Mouse (Mus musculus) midbrain, embryonic 16.5 days (tissue): Measurements from ENCODE around the gene Sec11a. TPM values are rescaled to one million over a fixed set of nuclear protein-coding genes. Genes with fewer than 3 reads are reported as not detected.

Experiments
- ATAC-seq: fragments of 200-750 bp; cut with Nextera tagmentation; 2 replicates; pipeline ENCODE4 v1.8.0; 2017; ENCODE audit warnings: moderate TSS enrichment
- H3K27ac ChIP-seq: fragments of 300-500 bp; sonication (generic); 2 replicates; pipeline ENCODE4 v1.5.1; 2014; ENCODE audit warnings: mild to moderate bottlenecking, low read length, mixed read lengths
- H3K27me3 ChIP-seq: fragments of 300-500 bp; sonication (generic); 2 replicates; pipeline ENCODE4 v1.6.1; 2014; ENCODE audit warnings: low read depth, low read length, mixed read lengths; ENCODE audit not compliant: control insufficient read depth, insufficient read depth
- H3K36me3 ChIP-seq: fragments of 300-500 bp; sonication (generic); 2 replicates; pipeline ENCODE4 v1.6.1; 2014; ENCODE audit warnings: mild to moderate bottlenecking, low read length, moderate library complexity, mixed read lengths; ENCODE audit not compliant: control insufficient read depth, insufficient read depth
- H3K4me1 ChIP-seq: fragments of 300-500 bp; sonication (generic); 2 replicates; pipeline ENCODE4 v1.6.1; 2014; ENCODE audit warnings: mild to moderate bottlenecking, low read length, mixed read lengths; ENCODE audit not compliant: control insufficient read depth, insufficient read depth
- H3K4me2 ChIP-seq: fragments of 300-500 bp; sonication (generic); 2 replicates; pipeline ENCODE4 v1.6.1; 2014; ENCODE audit warnings: mild to moderate bottlenecking, low read length, mixed read lengths
- H3K4me3 ChIP-seq: fragments of 300-500 bp; sonication (generic); 2 replicates; pipeline ENCODE4 v1.5.1; 2014; ENCODE audit warnings: low read depth, mild to moderate bottlenecking, low read length, moderate library complexity, mixed read lengths
- H3K9ac ChIP-seq: fragments of 300-500 bp; sonication (generic); 2 replicates; pipeline ENCODE4 v1.6.1; 2014; ENCODE audit warnings: low read depth, low read length, mixed read lengths
- H3K9me3 ChIP-seq: fragments of 300-500 bp; sonication (generic); replicated peaks from 2 replicates; pipeline ENCODE4 v1.6.1; 2014; ENCODE audit warnings: mild to moderate bottlenecking, low read length, mixed read lengths; ENCODE audit not compliant: control insufficient read depth, poor library complexity, severe bottlenecking
- WGBS: fragments of 180-500 bp; shearing (Covaris S2); extraction: QIAGEN DNeasy Blood & Tissue Kit; methylation state at CpG from one replicate; pipeline ENCODE4 v1.1.7; 2014; 5-methylcytosine and 5-hydroxymethylcytosine counted together
- polyA plus RNA-seq: library from polyadenylated mRNA; unstranded; fragments of >200 nt; fragmentation: Nextera tagmentation; extraction: Ambion mirVana; gene quantifications from 2 replicates; pipeline ENCODE4 v1.2.1, GENCODE M21; 2015

Sec11a gene
- polyA plus RNA-seq, 1 experiment from 2014 or later, result 156 TPM

DNA sequence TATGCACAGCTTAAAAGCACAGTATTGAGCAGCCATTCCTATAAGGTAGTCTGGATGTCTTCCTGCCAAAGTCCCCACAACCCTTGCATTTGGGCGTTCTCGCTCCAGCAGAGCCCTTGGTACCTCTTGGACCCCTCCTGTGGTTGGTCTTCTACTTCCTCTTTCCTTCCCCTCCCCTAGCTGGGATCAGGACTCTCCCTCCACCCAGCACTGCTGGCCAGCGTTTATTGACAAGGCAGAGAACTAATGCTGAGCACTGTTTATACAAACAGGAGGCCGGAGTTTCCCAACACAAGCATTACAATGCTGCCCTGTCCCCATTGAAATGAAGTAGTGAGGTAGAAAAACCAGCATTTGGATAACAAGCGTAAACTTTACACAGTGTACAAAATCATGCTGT lies 74.5 kb downstream of the Sec11a start:
- Histone ChIP-seq H3K4me2 (no peak overlapping the region), H3K27me3 (no peaks in the 10 kb centered on the region), H3K4me1 (no peaks in the 10 kb centered on the region), H3K4me3 (no peak overlapping the region), H3K9ac (no peak overlapping the region), H3K9me3 (no peaks in the 10 kb centered on the region), H3K36me3 (peaks cover 26% of the 10 kb centered on the region), H3K27ac (no peak overlapping the region)
- ATAC-seq, result no peak
- 92% methylated on average over 5 of the region's 5 CpGs for WGBS

DNA sequence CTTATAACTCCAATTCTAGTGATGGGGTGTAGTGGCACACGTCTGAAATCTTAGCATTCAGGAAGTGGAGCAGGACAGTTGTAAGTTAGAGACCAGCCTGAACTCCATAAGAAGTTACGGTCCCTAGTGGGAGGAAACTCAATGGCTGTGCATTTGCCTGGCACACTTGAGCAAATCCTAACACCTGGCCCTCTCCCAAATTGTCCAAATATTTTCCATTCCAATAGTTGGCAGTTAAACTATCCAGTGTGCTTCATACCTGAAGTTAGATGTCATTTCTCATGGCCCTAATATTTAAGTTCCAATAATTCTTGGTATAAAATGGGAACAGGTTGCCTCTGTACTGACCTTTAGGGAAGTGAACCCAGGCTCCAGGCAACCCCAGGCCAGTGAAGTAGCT lies 78.9 kb downstream of the Sec11a start:
- peaks cover 12% of the 10 kb centered on the region for H3K4me1 ChIP-seq
- H3K27ac ChIP-seq, result no peak overlapping the region
- no peaks in the 10 kb centered on the region for H3K9me3 ChIP-seq

DNA sequence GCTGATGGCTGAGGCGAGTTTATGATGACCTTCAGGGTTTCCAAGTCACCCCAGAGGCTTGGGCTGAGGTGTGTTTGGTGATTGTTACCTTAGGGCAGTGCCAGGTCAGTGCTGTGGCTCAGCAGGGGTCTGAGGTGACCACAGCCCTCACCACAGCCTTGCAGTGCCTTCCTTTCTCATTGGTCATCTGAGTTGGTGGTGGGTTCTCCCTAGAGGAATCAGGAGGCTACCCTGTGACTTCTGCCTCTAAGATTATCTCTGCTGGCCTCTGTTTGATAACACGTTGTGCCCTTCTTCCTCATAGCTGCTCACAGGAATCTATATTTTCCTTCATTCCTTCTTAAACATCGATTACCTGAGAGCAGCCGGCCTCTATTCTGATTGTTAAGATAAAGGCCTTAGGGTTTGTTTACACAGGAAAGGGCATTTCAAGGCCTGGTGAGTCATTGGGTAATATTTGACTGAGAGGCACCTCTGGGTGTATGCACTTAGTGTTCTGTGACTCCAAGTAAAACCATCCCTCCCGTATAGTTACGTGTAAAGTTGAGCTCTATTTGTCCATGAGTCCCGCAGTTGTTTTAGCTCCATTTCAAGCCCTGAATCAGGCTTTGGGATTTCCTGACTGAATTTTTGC lies 80.9 kb downstream of the Sec11a start:
- Histone ChIP-seq H3K4me1 (peaks cover 31% of the 10 kb centered on the region), H3K27ac (no peak overlapping the region), H3K27me3 (no peaks in the 10 kb centered on the region), H3K9me3 (no peaks in the 10 kb centered on the region), H3K9ac (no peak overlapping the region), H3K4me2 (no peak overlapping the region), H3K36me3 (peaks cover 31% of the 10 kb centered on the region), H3K4me3 (no peak overlapping the region)
- no peak for ATAC-seq
- 87% methylated on average over 7 of the region's 7 CpGs for WGBS

More for the DNA sequence above, 78.9 kb downstream of the Sec11a start:
- WGBS, result 90% methylated on average over 2 of the region's 2 CpGs
- H3K27me3 ChIP-seq, result no peaks in the 10 kb centered on the region
- no peak overlapping the region for H3K4me3 ChIP-seq
- H3K9ac ChIP-seq, result no peak overlapping the region
- H3K36me3 ChIP-seq, result peaks cover 38% of the 10 kb centered on the region
- no peak overlapping the region for H3K4me2 ChIP-seq
- no peak for ATAC-seq

DNA sequence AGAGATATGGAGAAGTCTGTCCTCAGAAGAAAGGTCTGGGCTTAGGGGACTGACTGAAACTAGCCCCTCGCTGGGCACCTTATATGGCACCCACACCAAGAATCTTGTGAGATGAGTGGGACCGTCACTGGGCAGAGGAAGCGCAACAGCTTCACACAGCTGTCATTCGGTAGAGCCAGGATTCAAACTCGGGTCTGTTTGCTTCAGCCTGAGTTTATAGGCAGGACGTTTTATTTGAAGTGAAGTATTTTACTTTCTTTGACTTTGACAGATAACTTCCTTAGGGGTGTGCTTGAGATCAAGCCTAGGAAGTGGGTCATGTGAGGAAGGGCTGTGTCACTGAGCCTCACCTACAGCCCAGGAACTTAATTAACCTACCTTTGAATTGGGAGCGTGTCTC lies 82.1 kb downstream of the Sec11a start:
- Histone ChIP-seq H3K27me3 (no peaks in the 10 kb centered on the region), H3K4me2 (no peak overlapping the region), H3K4me3 (no peak overlapping the region), H3K9me3 (no peaks in the 10 kb centered on the region), H3K36me3 (peaks cover 26% of the 10 kb centered on the region), H3K4me1 (peaks cover 33% of the 10 kb centered on the region), H3K9ac (no peak overlapping the region), H3K27ac (no peak overlapping the region)
- WGBS, result 92% methylated on average over 7 of the region's 7 CpGs
- no peak for ATAC-seq

DNA sequence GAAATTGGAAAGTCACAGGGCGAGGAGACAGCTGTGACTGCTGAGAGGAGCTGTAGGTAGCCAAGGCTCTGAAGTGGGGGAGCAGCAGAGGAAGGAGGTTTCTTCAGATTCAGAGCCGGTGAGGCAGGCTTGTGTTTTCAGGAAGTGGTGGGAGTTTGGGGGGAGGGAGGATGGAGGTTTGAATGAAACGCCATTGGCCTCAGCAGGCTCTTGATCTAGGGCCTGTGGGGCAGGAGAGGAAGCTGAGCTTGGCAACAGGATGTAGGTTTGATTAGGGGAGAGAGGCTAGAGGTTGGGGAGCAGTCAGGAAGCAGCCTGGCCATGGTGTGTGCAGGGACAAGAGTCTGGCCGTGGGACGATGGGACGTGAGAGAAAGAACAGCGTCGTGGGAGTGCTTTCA lies 82.7 kb downstream of the Sec11a start:
- H3K4me3 ChIP-seq, result no peak overlapping the region
- no peak overlapping the region for H3K4me2 ChIP-seq
- H3K4me1 ChIP-seq, result peaks cover 36% of the 10 kb centered on the region
- WGBS, result 87% methylated on average over 8 of the region's 8 CpGs
- no peaks in the 10 kb centered on the region for H3K27me3 ChIP-seq
- no peak overlapping the region for H3K27ac ChIP-seq
- no peaks in the 10 kb centered on the region for H3K9me3 ChIP-seq
- H3K9ac ChIP-seq, result no peak overlapping the region
- no peak for ATAC-seq
- H3K36me3 ChIP-seq, result peaks cover 23% of the 10 kb centered on the region

DNA sequence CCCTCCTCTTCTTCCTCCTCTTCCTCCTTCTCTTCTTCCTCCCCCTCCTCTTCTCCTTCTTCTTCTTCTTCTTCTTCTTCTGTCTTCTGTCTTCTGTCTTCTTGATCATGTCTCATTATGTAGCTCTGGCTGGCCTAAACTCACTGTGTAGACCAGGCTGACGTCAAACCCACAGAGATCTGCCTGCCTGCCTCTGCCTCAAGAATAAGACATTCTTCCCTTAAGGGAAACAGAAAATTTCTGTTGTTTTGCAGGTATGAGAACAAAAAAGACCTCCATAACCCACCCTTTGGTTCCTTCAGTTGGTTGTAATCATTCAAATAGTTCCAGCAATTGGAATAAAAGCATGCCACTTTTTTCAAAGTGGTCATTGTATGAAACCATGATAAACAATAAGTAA lies 83.4 kb downstream of the Sec11a start:
- Histone ChIP-seq H3K9ac (no peak overlapping the region), H3K4me2 (peak overlapping the region; percentile 68; the same call in 1 of the 2 replicates), H3K27me3 (no peaks in the 10 kb centered on the region), H3K36me3 (peaks cover 19% of the 10 kb centered on the region), H3K9me3 (no peaks in the 10 kb centered on the region), H3K27ac (no peak overlapping the region), H3K4me1 (peaks cover 36% of the 10 kb centered on the region), H3K4me3 (no peak overlapping the region)
- WGBS, result 65% methylated on average over 1 of the region's 1 CpGs
- ATAC-seq, result no peak

DNA sequence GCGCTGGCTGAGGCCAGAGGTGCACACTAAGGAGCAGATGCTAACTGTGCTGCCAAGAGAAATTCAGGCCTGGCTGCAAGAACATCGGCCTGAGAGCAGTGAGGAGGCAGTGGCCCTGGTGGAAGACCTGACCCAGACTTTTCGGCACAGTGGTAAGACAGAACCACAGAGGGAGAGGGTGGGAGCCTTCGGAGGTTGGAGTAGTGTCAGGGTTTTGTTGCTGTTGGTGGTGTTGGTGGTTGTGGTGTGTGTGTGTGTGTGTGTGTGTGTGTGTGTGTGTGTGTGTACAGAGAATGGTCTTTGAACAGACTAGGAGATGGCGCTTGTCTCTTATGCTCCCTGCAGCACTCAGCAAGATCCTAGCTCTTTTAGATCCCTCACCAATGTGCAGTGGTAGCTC lies 84.1 kb downstream of the Sec11a start:
- H3K27me3 ChIP-seq, result no peaks in the 10 kb centered on the region
- H3K4me1 ChIP-seq, result peaks cover 36% of the 10 kb centered on the region
- H3K9ac ChIP-seq, result peak overlapping the region; percentile 27
- H3K4me2 ChIP-seq, result peak overlapping the region; percentile 68; the same call in 1 of the 2 replicates
- H3K4me3 ChIP-seq, result 0 out of 2 replicates have a peak overlapping the region, but pooled peaks have one; percentile 2
- H3K36me3 ChIP-seq, result peaks cover 19% of the 10 kb centered on the region
- 78% methylated on average over 5 of the region's 5 CpGs for WGBS
- no peak overlapping the region for H3K27ac ChIP-seq
- H3K9me3 ChIP-seq, result no peaks in the 10 kb centered on the region
- no peak for ATAC-seq

DNA sequence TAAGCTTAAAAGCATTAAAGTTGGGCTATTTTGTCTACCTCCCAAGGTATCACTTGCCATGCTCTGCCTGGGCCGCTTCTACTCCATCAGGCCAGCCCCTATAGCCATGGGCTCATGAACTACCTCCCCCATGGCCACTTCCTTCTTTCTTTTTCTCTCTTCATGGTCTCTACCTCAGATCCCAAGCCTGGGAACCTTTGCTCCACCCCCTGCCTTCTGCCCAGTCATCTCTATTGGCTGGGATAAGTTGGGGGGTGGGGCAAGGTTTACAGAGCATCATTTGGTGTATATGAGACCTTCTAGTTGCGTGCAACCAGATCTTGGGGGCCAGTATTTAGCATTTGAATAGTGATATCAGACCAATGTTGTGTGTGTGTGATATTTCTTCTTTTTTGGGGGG lies 85.1 kb downstream of the Sec11a start:
- peaks cover 36% of the 10 kb centered on the region for H3K4me1 ChIP-seq

DNA sequence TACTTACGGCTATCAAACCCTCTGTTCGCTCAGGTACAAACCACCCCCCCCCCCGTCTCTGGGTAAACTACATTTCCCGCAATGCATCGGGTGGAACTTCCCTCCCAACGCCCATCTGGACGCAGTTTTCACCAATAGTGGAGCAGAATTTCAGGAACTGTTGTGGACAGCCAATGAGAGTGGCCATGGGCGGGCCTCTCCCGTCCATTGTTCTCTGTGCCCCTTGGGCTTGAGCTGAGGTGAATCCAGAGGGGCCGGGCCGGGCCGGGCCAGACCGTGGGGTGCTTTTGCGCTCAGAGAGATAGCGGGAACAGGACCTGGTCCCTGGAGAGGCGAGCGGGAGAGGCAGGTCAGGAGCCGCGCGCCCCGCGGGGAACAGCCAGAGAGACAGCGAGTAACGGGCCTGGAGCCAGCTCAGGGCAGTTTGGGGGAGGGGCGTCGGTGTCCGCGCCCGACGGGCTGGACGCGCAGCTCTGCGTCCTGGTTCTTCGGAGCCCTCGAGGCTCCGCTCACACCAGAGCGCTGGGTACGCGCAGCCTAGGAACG lies 86.8 kb downstream of the Sec11a start, which contains the start of gene Zscan2:
TSS of gene Zscan2 (plus strand) at position 192 of the 546 bp plus-strand sequence.
- Histone ChIP-seq H3K9ac (peak within 1 kb of the TSS; percentile 98), H3K27me3 (no peaks in the 10 kb centered on the region), H3K4me1 (peaks cover 36% of the 10 kb centered on the region), H3K4me2 (peak within 1 kb of the TSS; percentile 68), H3K36me3 (0 out of 2 replicates have a peak, but pooled peaks cover 5% of the 10 kb centered on the region), H3K4me3 (peak within 1 kb of the TSS; percentile 83), H3K27ac (peak within 1 kb of the TSS; percentile 92), H3K9me3 (no peaks in the 10 kb centered on the region)
- peak; percentile 98 for ATAC-seq
- 0% methylated on average over 35 of the region's 40 CpGs for WGBS

More for the DNA sequence above, 85.1 kb downstream of the Sec11a start:
- 96% methylated on average over 2 of the region's 2 CpGs for WGBS
- Histone ChIP-seq H3K36me3 (peaks cover 10% of the 10 kb centered on the region), H3K4me3 (0 out of 2 replicates have a peak overlapping the region, but pooled peaks have one; percentile 11), H3K27ac (no peak overlapping the region), H3K27me3 (no peaks in the 10 kb centered on the region), H3K9me3 (no peaks in the 10 kb centered on the region), H3K4me2 (peak overlapping the region; percentile 68), H3K9ac (no peak overlapping the region)
- ATAC-seq, result no peak
